Mouse (Mus musculus) hindbrain, embryonic 14.5 days (tissue): ENCODE measurements around the gene Dstn. TPM values are rescaled to one million over a fixed set of nuclear protein-coding genes. Genes with fewer than 3 reads are reported as not detected.

Source experiments
- ATAC-seq: fragments of 200-750 bp; cut with Nextera tagmentation; 2 replicates; pipeline ENCODE4 v1.8.0; 2017; ENCODE audit warnings: moderate number of reproducible peaks, mild to moderate bottlenecking, moderate TSS enrichment, moderate library complexity; ENCODE audit not compliant: low FRiP score
- DNase-seq: peaks from one replicate; pipeline ENCODE4 v3.0.0-alpha.2; 2015; ENCODE audit warnings: low spot score
- H3K27ac ChIP-seq: fragments of 300-500 bp; sonication (generic); 2 replicates; pipeline ENCODE4 v1.5.1; 2014; ENCODE audit warnings: mild to moderate bottlenecking, moderate library complexity
- H3K27me3 ChIP-seq: fragments of 300-500 bp; sonication (generic); 2 replicates; pipeline ENCODE4 v1.6.1; 2014; ENCODE audit warnings: mild to moderate bottlenecking, low read length, mixed read lengths; ENCODE audit not compliant: control insufficient read depth, insufficient read depth
- H3K36me3 ChIP-seq: fragments of 300-500 bp; sonication (generic); replicated peaks from 2 replicates; pipeline ENCODE4 v1.6.1; 2014; ENCODE audit not compliant: control insufficient read depth, insufficient read depth
- H3K4me1 ChIP-seq: fragments of 300-500 bp; sonication (generic); replicated peaks from 2 replicates; pipeline ENCODE4 v1.6.1; 2014; ENCODE audit warnings: antibody characterized with exemption, low read length, mixed read lengths; ENCODE audit not compliant: control insufficient read depth, insufficient read depth
- H3K4me2 ChIP-seq: fragments of 300-500 bp; sonication (generic); replicated peaks from 2 replicates; pipeline ENCODE4 v1.6.1; 2014; ENCODE audit warnings: mild to moderate bottlenecking, moderate library complexity
- H3K4me3 ChIP-seq: fragments of 300-500 bp; sonication (generic); replicated peaks from 2 replicates; pipeline ENCODE4 v1.5.1; 2014; ENCODE audit warnings: mild to moderate bottlenecking, low read length
- H3K9ac ChIP-seq: fragments of 300-500 bp; sonication (generic); 2 replicates; pipeline ENCODE4 v1.6.1; 2014
- H3K9me3 ChIP-seq: fragments of 300-500 bp; sonication (generic); 2 replicates; pipeline ENCODE4 v1.6.1; 2016; ENCODE audit warnings: low read length; ENCODE audit not compliant: control insufficient read depth
- WGBS: fragments of 180-500 bp; shearing (Covaris S2); extraction: QIAGEN DNeasy Blood & Tissue Kit; methylation state at CpG from one replicate; pipeline ENCODE4 v1.1.7; 2014; 5-methylcytosine and 5-hydroxymethylcytosine counted together
- polyA plus RNA-seq: library from polyadenylated mRNA; unstranded; fragments of >200 nt; fragmentation: Nextera tagmentation; extraction: Ambion mirVana; gene quantifications from 2 replicates; pipeline ENCODE4 v1.2.1, GENCODE M21; 2014

The Dstn gene
- polyA plus RNA-seq, 1 experiment from 2014 or later = 461 TPM

GRCm38 (mm10) chr2:143889131-143889859 lies 25.8 kb upstream of the Dstn start:
- Histone ChIP-seq H3K4me1 (no peaks in the 10 kb centered on the region), H3K9me3 (no peaks in the 10 kb centered on the region), H3K27ac (no peak overlapping the region), H3K4me3 (no peak overlapping the region), H3K36me3 (no peaks in the 10 kb centered on the region), H3K27me3 (no peaks in the 10 kb centered on the region), H3K4me2 (no peak overlapping the region), H3K9ac (no peak overlapping the region)
- DNase-seq (no peak), ATAC-seq (no peak)
- WGBS = 90% methylated on average over 15 of the region's 15 CpGs

GRCm38 (mm10) chr2:143889860-143890433 lies 25.2 kb upstream of the Dstn start:
- Histone ChIP-seq H3K9ac (no peak overlapping the region), H3K9me3 (no peaks in the 10 kb centered on the region), H3K4me1 (no peaks in the 10 kb centered on the region), H3K36me3 (no peaks in the 10 kb centered on the region), H3K4me2 (no peak overlapping the region), H3K4me3 (no peak overlapping the region), H3K27ac (no peak overlapping the region), H3K27me3 (no peaks in the 10 kb centered on the region)
- ATAC-seq = no peak
- DNase-seq = no peak
- 59% methylated on average over 12 of the region's 12 CpGs for WGBS

- 90% methylated on average over 10 of the region's 10 CpGs for WGBS
Observed at GRCm38 (mm10) chr2:143891302-143892048, 23.6 kb upstream of the Dstn start.

DNA sequence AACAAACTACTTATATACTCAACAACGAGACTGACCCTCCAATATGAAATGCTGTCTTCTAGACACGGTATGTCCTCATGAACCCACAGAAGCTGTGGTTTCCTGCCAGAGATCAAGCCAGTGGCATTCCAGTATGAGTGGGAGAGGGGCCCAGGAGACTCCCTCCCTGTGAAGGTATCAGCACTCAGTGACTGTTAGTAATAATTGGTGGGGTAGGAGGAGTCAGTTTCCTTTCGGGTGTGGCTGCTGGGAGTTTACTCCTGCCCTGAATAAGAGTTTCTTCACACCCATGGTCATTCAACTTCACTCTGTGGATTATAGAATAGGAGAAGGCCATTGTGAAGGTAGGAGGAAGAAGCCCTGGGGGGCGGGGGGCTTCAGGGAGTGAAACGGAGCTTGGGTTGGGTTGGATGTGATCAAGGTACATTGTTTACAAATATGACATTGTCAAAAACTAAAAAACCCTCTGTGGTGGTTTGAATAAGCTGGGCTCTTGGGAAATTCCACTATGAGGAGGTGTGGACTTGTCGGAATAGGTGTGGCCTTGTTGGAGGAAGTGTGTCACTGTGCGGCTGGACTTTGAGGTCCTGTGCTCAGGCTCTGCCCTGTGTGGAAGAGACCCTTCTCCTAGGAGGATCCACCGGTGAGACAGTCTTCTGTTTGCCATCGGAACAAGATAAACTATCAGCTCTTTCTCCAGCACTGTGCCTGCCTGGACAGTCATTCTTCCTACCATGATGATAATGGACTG lies 15.5 kb upstream of the Dstn start:
- no peaks in the 10 kb centered on the region for H3K9me3 ChIP-seq
- H3K4me3 ChIP-seq = no peak overlapping the region
- H3K9ac ChIP-seq = no peak overlapping the region
- WGBS = 95% methylated on average over 9 of the region's 9 CpGs
- H3K36me3 ChIP-seq = no peaks in the 10 kb centered on the region
- no peaks in the 10 kb centered on the region for H3K27me3 ChIP-seq
- ATAC-seq (no peak), DNase-seq (no peak)
- no peak overlapping the region for H3K4me2 ChIP-seq
- no peaks in the 10 kb centered on the region for H3K4me1 ChIP-seq
- H3K27ac ChIP-seq = no peak overlapping the region

More at GRCm38 (mm10) chr2:143891302-143892048, 23.6 kb upstream of the Dstn start:
- H3K4me3 ChIP-seq = no peak overlapping the region
- no peak overlapping the region for H3K27ac ChIP-seq
- no peaks in the 10 kb centered on the region for H3K4me1 ChIP-seq
- no peak overlapping the region for H3K4me2 ChIP-seq
- no peak for DNase-seq
- no peaks in the 10 kb centered on the region for H3K36me3 ChIP-seq
- no peaks in the 10 kb centered on the region for H3K27me3 ChIP-seq
- ATAC-seq = no peak
- no peak overlapping the region for H3K9ac ChIP-seq
- H3K9me3 ChIP-seq = no peaks in the 10 kb centered on the region

GRCm38 (mm10) chr2:143900821-143901351 lies 14.2 kb upstream of the Dstn start:
- DNase-seq = no peak

DNA sequence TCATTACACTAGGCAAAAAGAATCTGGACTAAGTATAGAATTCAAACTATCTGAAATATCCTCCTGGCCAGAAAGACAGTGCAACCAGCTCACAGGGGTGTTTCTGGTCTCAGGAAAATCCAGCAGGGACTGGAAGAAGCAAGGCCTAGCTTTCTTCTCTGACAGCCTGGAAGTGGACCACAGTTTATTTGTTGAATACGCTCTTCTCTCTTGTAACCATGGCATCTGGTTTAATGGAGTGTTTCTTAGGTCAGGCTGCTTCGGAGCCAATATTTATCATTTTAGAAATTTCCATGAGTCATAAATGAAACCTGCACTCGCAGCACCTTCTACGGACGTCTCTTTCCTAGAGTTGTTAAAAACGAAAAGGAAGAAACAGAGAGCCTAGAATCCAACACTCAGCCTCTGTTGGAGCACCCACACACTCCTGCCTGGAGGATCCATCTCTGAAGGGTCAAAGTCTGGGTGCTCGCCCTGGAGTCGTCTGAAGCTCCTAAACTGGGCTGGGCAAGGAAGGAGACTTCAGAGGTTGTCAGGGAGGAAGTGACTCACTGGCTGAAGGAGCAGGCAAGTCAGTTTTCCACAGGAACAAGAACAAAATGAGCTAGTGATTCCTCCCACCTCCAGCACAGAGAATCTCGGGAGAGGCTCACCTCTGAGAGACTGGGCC lies 11.6 kb upstream of the Dstn start:
- 80% methylated on average over 9 of the region's 9 CpGs for WGBS
- Histone ChIP-seq H3K9me3 (no peaks in the 10 kb centered on the region), H3K4me2 (no peak overlapping the region), H3K9ac (no peak overlapping the region), H3K27ac (no peak overlapping the region), H3K36me3 (no peaks in the 10 kb centered on the region), H3K27me3 (no peaks in the 10 kb centered on the region), H3K4me3 (no peak overlapping the region), H3K4me1 (no peaks in the 10 kb centered on the region)
- no peak for ATAC-seq
- no peak for DNase-seq

More at GRCm38 (mm10) chr2:143900821-143901351, 14.2 kb upstream of the Dstn start:
- Histone ChIP-seq H3K9me3 (no peaks in the 10 kb centered on the region), H3K4me2 (no peak overlapping the region), H3K9ac (no peak overlapping the region), H3K27ac (no peak overlapping the region), H3K36me3 (no peaks in the 10 kb centered on the region), H3K4me1 (no peaks in the 10 kb centered on the region), H3K27me3 (no peaks in the 10 kb centered on the region), H3K4me3 (no peak overlapping the region)
- ATAC-seq = no peak
- 72% methylated on average over 5 of the region's 5 CpGs for WGBS

DNA sequence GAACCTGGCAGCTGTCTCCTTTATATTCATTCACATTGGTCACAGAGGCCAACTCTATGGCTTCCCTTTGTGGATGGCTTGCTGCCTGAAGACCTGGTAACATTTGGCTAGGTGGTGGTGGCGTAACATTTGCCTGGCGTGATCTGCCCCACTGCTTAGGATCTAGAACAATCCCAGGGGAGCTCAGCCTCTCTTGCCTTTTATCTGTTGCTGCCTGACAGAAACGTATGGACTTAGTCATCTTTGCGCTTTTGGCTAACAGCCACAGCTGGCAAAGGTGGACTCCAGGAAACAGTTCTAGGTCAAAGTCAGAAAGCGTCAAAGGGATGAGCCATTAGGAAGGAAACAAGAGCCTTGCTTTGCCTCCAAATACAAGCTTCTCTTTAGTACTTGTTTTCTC lies 10.2 kb upstream of the Dstn start:
- Histone ChIP-seq H3K4me2 (no peak overlapping the region), H3K4me1 (no peaks in the 10 kb centered on the region), H3K36me3 (no peaks in the 10 kb centered on the region), H3K4me3 (no peak overlapping the region), H3K27ac (no peak overlapping the region), H3K27me3 (no peaks in the 10 kb centered on the region), H3K9me3 (no peaks in the 10 kb centered on the region), H3K9ac (no peak overlapping the region)
- DNase-seq = no peak
- no peak for ATAC-seq
- WGBS = 82% methylated on average over 5 of the region's 5 CpGs

- Histone ChIP-seq H3K4me2 (no peak overlapping the region), H3K27ac (no peak overlapping the region), H3K27me3 (no peaks in the 10 kb centered on the region), H3K4me3 (no peak overlapping the region), H3K36me3 (no peaks in the 10 kb centered on the region), H3K4me1 (no peaks in the 10 kb centered on the region), H3K9ac (no peak overlapping the region), H3K9me3 (no peaks in the 10 kb centered on the region)
- ATAC-seq (no peak), DNase-seq (no peak)
- 93% methylated on average over 2 of the region's 2 CpGs for whole genome bisulfite sequencing
Observed at GRCm38 (mm10) chr2:143909230-143909629, 5.9 kb upstream of the Dstn start.
